Mouse (Mus musculus): ENCODE data around the gene Treh. TPM values are rescaled to one million over a fixed set of nuclear protein-coding genes. Genes with fewer than 3 reads are reported as not detected.

The Treh gene
- total and polyA plus RNA-seq, 3 experiments, result not detected

- peak overlapping the region; percentile 90 for H3K27ac ChIP-seq
- intact Hi-C loops (cut with DNase I), result no loop called here
- H3K9ac ChIP-seq (ENCODE audit: low read depth, low read length), result no peak overlapping the region
- TF ChIP-seq EP300 (IDR thresholded peaks at IDR 0.05; ENCODE audit: insufficient read depth, low read depth, low read length), result peak; percentile 79
- no peak for TF ChIP-seq CTCF (IDR thresholded peaks at IDR 0.05)
- H3K4me3 ChIP-seq, result no peak overlapping the region
- 45% methylated on average over 3 of the region's 3 CpGs for WGBS
- H3K79me2 ChIP-seq (replicated peaks; ENCODE audit: control insufficient read depth, insufficient read depth, low read length), result no peaks in the 10 kb centered on the region; the same call in 1 of the 2 replicates
- H3K4me1 ChIP-seq (ENCODE audit: control insufficient read depth, insufficient read depth, low read length), result peaks cover 27% of the 10 kb centered on the region
- no peaks in the 10 kb centered on the region for H3K27me3 ChIP-seq (ENCODE audit: control insufficient read depth, insufficient read depth, low read length)
- peak; percentile 45 to 58 for DNase-seq
- H3K36me3 ChIP-seq (ENCODE audit: control insufficient read depth, insufficient read depth, low read length), result peaks cover 15% of the 10 kb centered on the region
These were observed 48.8 kb downstream of the Treh start for GRCm38 (mm10) chr9:44721877-44722186.

GRCm38 (mm10) chr9:44722575-44722974 is 49.5 kb downstream of the Treh start:
- no peak for TF ChIP-seq EP300 (IDR thresholded peaks at IDR 0.05; ENCODE audit: insufficient read depth, low read depth, low read length)
- 46% methylated on average over 7 of the region's 7 CpGs for WGBS
- DNase-seq, result no peak
- Histone ChIP-seq H3K79me2 (replicated peaks; ENCODE audit: control insufficient read depth, insufficient read depth, low read length) (no peaks in the 10 kb centered on the region; the same call in 1 of the 2 replicates), H3K27ac (peak overlapping the region; percentile 90), H3K9ac (ENCODE audit: low read depth, low read length) (no peak overlapping the region), H3K27me3 (ENCODE audit: control insufficient read depth, insufficient read depth, low read length) (no peaks in the 10 kb centered on the region), H3K4me3 (no peak overlapping the region), H3K4me1 (ENCODE audit: control insufficient read depth, insufficient read depth, low read length) (peaks cover 25% of the 10 kb centered on the region), H3K36me3 (ENCODE audit: control insufficient read depth, insufficient read depth, low read length) (peaks cover 13% of the 10 kb centered on the region)
- intact Hi-C loops (cut with DNase I), result no loop called here

- no peak overlapping the region; the same call in 1 of the 2 replicates for H3K9ac ChIP-seq (ENCODE audit: low read depth, low read length)
- H3K4me3 ChIP-seq, result no peak overlapping the region
- DNase-seq, result peak in 1 of 2 experiments; percentile 49
- H3K4me1 ChIP-seq (ENCODE audit: control insufficient read depth, insufficient read depth, low read length), result peaks cover 23% of the 10 kb centered on the region
- intact Hi-C loops (cut with DNase I), result no loop called here
- H3K79me2 ChIP-seq (replicated peaks; ENCODE audit: control insufficient read depth, insufficient read depth, low read length), result no peaks in the 10 kb centered on the region; the same call in 1 of the 2 replicates
- H3K36me3 ChIP-seq (ENCODE audit: control insufficient read depth, insufficient read depth, low read length), result peaks cover 13% of the 10 kb centered on the region
- no peaks in the 10 kb centered on the region for H3K27me3 ChIP-seq (ENCODE audit: control insufficient read depth, insufficient read depth, low read length)
- no peak for TF ChIP-seq POLR2A (IDR thresholded peaks at IDR 0.05; ENCODE audit: insufficient read depth, low read depth, low read length)
- TF ChIP-seq CTCF (IDR thresholded peaks at IDR 0.05), result no peak
- 0 out of 2 replicates have a peak, but pooled peaks have one; percentile 37 for TF ChIP-seq EP300 (IDR thresholded peaks at IDR 0.05; ENCODE audit: insufficient read depth, low read depth, low read length)
- 15% methylated on average over 7 of the region's 7 CpGs for WGBS
- peak overlapping the region; percentile 90 for H3K27ac ChIP-seq
These were observed 50.0 kb downstream of the Treh start for GRCm38 (mm10) chr9:44723008-44723407.

- H3K9ac ChIP-seq (ENCODE audit: low read depth, low read length), result no peak overlapping the region; the same call in 1 of the 2 replicates
- intact Hi-C loops (cut with DNase I), result no loop called here
These were observed 50.5 kb downstream of the Treh start for GRCm38 (mm10) chr9:44723521-44724041.

GRCm38 (mm10) chr9:44724223-44724622 is 51.2 kb downstream of the Treh start:
- Histone ChIP-seq H3K27ac (peak overlapping the region; percentile 90), H3K9ac (ENCODE audit: low read depth, low read length) (no peak overlapping the region), H3K79me2 (replicated peaks; ENCODE audit: control insufficient read depth, insufficient read depth, low read length) (no peaks in the 10 kb centered on the region), H3K27me3 (ENCODE audit: control insufficient read depth, insufficient read depth, low read length) (no peaks in the 10 kb centered on the region), H3K36me3 (ENCODE audit: control insufficient read depth, insufficient read depth, low read length) (peaks cover 13% of the 10 kb centered on the region), H3K4me3 (no peak overlapping the region), H3K4me1 (ENCODE audit: control insufficient read depth, insufficient read depth, low read length) (peaks cover 24% of the 10 kb centered on the region)
- intact Hi-C loops (cut with DNase I), result no loop called here
- 29% methylated on average over 6 of the region's 6 CpGs for WGBS
- peak; percentile 55 to 80 for DNase-seq
- TF ChIP-seq POLR2A (IDR thresholded peaks at IDR 0.05; ENCODE audit: insufficient read depth, low read depth, low read length) (no peak), EP300 (IDR thresholded peaks at IDR 0.05; ENCODE audit: insufficient read depth, low read depth, low read length) (no peak), CTCF (IDR thresholded peaks at IDR 0.05) (no peak)

More at GRCm38 (mm10) chr9:44723521-44724041, 50.5 kb downstream of the Treh start:
- H3K4me3 ChIP-seq, result no peak overlapping the region
- peaks cover 13% of the 10 kb centered on the region for H3K36me3 ChIP-seq (ENCODE audit: control insufficient read depth, insufficient read depth, low read length)
- 21% methylated on average over 11 of the region's 11 CpGs for WGBS
- H3K27me3 ChIP-seq (ENCODE audit: control insufficient read depth, insufficient read depth, low read length), result no peaks in the 10 kb centered on the region
- peak; percentile 42 to 53 for DNase-seq
- peaks cover 22% of the 10 kb centered on the region for H3K4me1 ChIP-seq (ENCODE audit: control insufficient read depth, insufficient read depth, low read length)
- H3K27ac ChIP-seq, result peak overlapping the region; percentile 90
- TF ChIP-seq EP300 (IDR thresholded peaks at IDR 0.05; ENCODE audit: insufficient read depth, low read depth, low read length) (0 out of 2 replicates have a peak, but pooled peaks have one; percentile 26), CTCF (IDR thresholded peaks at IDR 0.05) (no peak)
- H3K79me2 ChIP-seq (replicated peaks; ENCODE audit: control insufficient read depth, insufficient read depth, low read length), result no peaks in the 10 kb centered on the region

GRCm38 (mm10) chr9:44724665-44725064 is 51.6 kb downstream of the Treh start:
- no peak overlapping the region for H3K9ac ChIP-seq (ENCODE audit: low read depth, low read length)
- WGBS, result 47% methylated on average over 2 of the region's 2 CpGs
- peaks cover 13% of the 10 kb centered on the region for H3K36me3 ChIP-seq (ENCODE audit: control insufficient read depth, insufficient read depth, low read length)
- DNase-seq, result no peak
- no peaks in the 10 kb centered on the region for H3K79me2 ChIP-seq (replicated peaks; ENCODE audit: control insufficient read depth, insufficient read depth, low read length)
- H3K27ac ChIP-seq, result peak overlapping the region; percentile 48
- peaks cover 23% of the 10 kb centered on the region for H3K4me1 ChIP-seq (ENCODE audit: control insufficient read depth, insufficient read depth, low read length)
- no peak for TF ChIP-seq EP300 (IDR thresholded peaks at IDR 0.05; ENCODE audit: insufficient read depth, low read depth, low read length)
- no peak for TF ChIP-seq POLR2A (IDR thresholded peaks at IDR 0.05; ENCODE audit: insufficient read depth, low read depth, low read length)
- TF ChIP-seq CTCF (IDR thresholded peaks at IDR 0.05), result no peak
- H3K27me3 ChIP-seq (ENCODE audit: control insufficient read depth, insufficient read depth, low read length), result no peaks in the 10 kb centered on the region
- intact Hi-C loops (cut with DNase I), result no loop called here
- H3K4me3 ChIP-seq, result no peak overlapping the region
